Comparison of ENCODE assay signal across 8 mouse cellular contexts in genomic region chr12:105104036-105104435, GRCm38 (mm10). TPM values are rescaled to one million over a fixed set of nuclear protein-coding genes. Genes with fewer than 3 reads are reported as not detected.
DNase-seq lines count a peak whose midpoint lies in the region; ATAC-seq and TF ChIP-seq lines count a peak whose summit lies in the region.

No protein-coding gene starts in this region.

- H3K4me2 ChIP-seq in hindbrain, embryonic 14.5 days (replicated peaks): no peak overlapping the region
- H3K4me2 ChIP-seq in hindbrain, embryonic 13.5 days: no peak overlapping the region
- no peak overlapping the region for H3K4me2 ChIP-seq in forebrain, embryonic 11.5 days (ENCODE audit: low read depth, low read length, severe bottlenecking)
- no peak overlapping the region for H3K4me2 ChIP-seq in limb, embryonic 14.5 days (replicated peaks; ENCODE audit: low read depth, low read length, severe bottlenecking)

- no peaks in the 10 kb centered on the region for H3K36me3 ChIP-seq in hindbrain, embryonic 14.5 days (replicated peaks; ENCODE audit: control insufficient read depth, insufficient read depth)
- no peaks in the 10 kb centered on the region for H3K36me3 ChIP-seq in hindbrain, embryonic 13.5 days
- no peaks in the 10 kb centered on the region for H3K36me3 ChIP-seq in forebrain, embryonic 11.5 days (ENCODE audit: control insufficient read depth, insufficient read depth, low read length)
- no peaks in the 10 kb centered on the region for H3K36me3 ChIP-seq in limb, embryonic 14.5 days (ENCODE audit: control insufficient read depth, insufficient read depth, low read length)

- no peak overlapping the region for H3K4me3 ChIP-seq in hindbrain, embryonic 14.5 days (replicated peaks; ENCODE audit: low read length)
- no peak overlapping the region for H3K4me3 ChIP-seq in hindbrain, embryonic 13.5 days
- H3K4me3 ChIP-seq in forebrain, embryonic 11.5 days (ENCODE audit: low read depth, low read length): no peak overlapping the region
- H3K4me3 ChIP-seq in limb, embryonic 14.5 days (replicated peaks; ENCODE audit: low read length): no peak overlapping the region

- no peak for TF ChIP-seq POLR2A in limb, embryonic 14.5 days (IDR thresholded peaks at IDR 0.05; ENCODE audit: borderline replicate concordance, extremely low read depth, insufficient read depth, insufficient read length)

- peaks cover 30% of the 10 kb centered on the region for H3K4me1 ChIP-seq in hindbrain, embryonic 14.5 days (replicated peaks; ENCODE audit: control insufficient read depth, insufficient read depth, low read length)
- H3K4me1 ChIP-seq in hindbrain, embryonic 13.5 days (replicated peaks): peaks cover 35% of the 10 kb centered on the region
- no peaks in the 10 kb centered on the region for H3K4me1 ChIP-seq in forebrain, embryonic 11.5 days (replicated peaks; ENCODE audit: control insufficient read depth, insufficient read depth, low read length)
- peaks cover under 1% of the 10 kb centered on the region; the same call in 1 of the 2 replicates for H3K4me1 ChIP-seq in limb, embryonic 14.5 days (ENCODE audit: control insufficient read depth, insufficient read depth, low read length)

- H3K9me3 ChIP-seq in hindbrain, embryonic 14.5 days (ENCODE audit: control insufficient read depth, low read length): no peaks in the 10 kb centered on the region
- no peaks in the 10 kb centered on the region for H3K9me3 ChIP-seq in hindbrain, embryonic 13.5 days
- no peaks in the 10 kb centered on the region for H3K9me3 ChIP-seq in forebrain, embryonic 11.5 days (ENCODE audit: control insufficient read depth, low read length)
- H3K9me3 ChIP-seq in limb, embryonic 14.5 days (ENCODE audit: control insufficient read depth, low read length): no peaks in the 10 kb centered on the region

- no peak overlapping the region for H3K27ac ChIP-seq in hindbrain, embryonic 14.5 days
- no peak overlapping the region for H3K27ac ChIP-seq in hindbrain, embryonic 13.5 days
- no peak overlapping the region for H3K27ac ChIP-seq in forebrain, embryonic 11.5 days (ENCODE audit: low read depth, low read length)
- no peak overlapping the region for H3K27ac ChIP-seq in limb, embryonic 14.5 days (replicated peaks; ENCODE audit: low read depth, low read length)

- 5% methylated on average over 4 of the region's 4 CpGs for WGBS in hindbrain, embryonic 14.5 days
- 6% methylated on average over 4 of the region's 4 CpGs for WGBS in hindbrain, embryonic 13.5 days
- WGBS in forebrain, embryonic 11.5 days: 9% methylated on average over 4 of the region's 4 CpGs
- WGBS in limb, embryonic 14.5 days: 4% methylated on average over 4 of the region's 4 CpGs

- H3K27me3 ChIP-seq in hindbrain, embryonic 14.5 days (ENCODE audit: control insufficient read depth, insufficient read depth, low read length): no peaks in the 10 kb centered on the region
- peaks cover 4% of the 10 kb centered on the region; the same call in 1 of the 2 replicates for H3K27me3 ChIP-seq in hindbrain, embryonic 13.5 days
- H3K27me3 ChIP-seq in forebrain, embryonic 11.5 days (ENCODE audit: control insufficient read depth, insufficient read depth, low read length): no peaks in the 10 kb centered on the region
- H3K27me3 ChIP-seq in limb, embryonic 14.5 days (ENCODE audit: control insufficient read depth, insufficient read depth, low read length): no peaks in the 10 kb centered on the region

- no peak overlapping the region for H3K9ac ChIP-seq in hindbrain, embryonic 14.5 days
- H3K9ac ChIP-seq in hindbrain, embryonic 13.5 days: no peak overlapping the region
- no peak overlapping the region for H3K9ac ChIP-seq in forebrain, embryonic 11.5 days (ENCODE audit: low read length)
- no peak overlapping the region for H3K9ac ChIP-seq in limb, embryonic 14.5 days (ENCODE audit: low read depth, low read length, severe bottlenecking)

- peak; percentile 88 for DNase-seq in hindbrain, embryonic 14.5 days (ENCODE audit: low spot score)
- DNase-seq in brain, adult 2 months (ENCODE audit: low read depth, low spot score): peak; percentile 86
- DNase-seq in forebrain, embryonic 11.5 days (ENCODE audit: low spot score): peak; percentile 93
- DNase-seq in induced T-regulatory cell, adult 2 months (ENCODE audit: low read depth): peak; percentile 81
- DNase-seq in limb, embryonic 14.5 days (ENCODE audit: low spot score): peak; percentile 91
- peak; percentile 84 for DNase-seq in neural tube, embryonic 10.5 days (ENCODE audit: extremely low spot score, low spot score)
- DNase-seq in testis, postnatal 14 days (ENCODE audit: low spot score): peak; percentile 49

- no peak for ATAC-seq in hindbrain, embryonic 14.5 days (ENCODE audit: low FRiP score)
- no peak for ATAC-seq in hindbrain, embryonic 13.5 days (ENCODE audit: low FRiP score)
- no peak for ATAC-seq in forebrain, embryonic 11.5 days (replicated peaks; ENCODE audit: low FRiP score)
- ATAC-seq in limb, embryonic 14.5 days (ENCODE audit: low FRiP score, low read depth): peak; percentile 70

RNA-seq across cellular contexts. Expression of gene Tcl1b2, which starts 41.8 kb away (rescaled TPM):
- not detected in 2 replicates for polyA plus RNA-seq in hindbrain, embryonic 14.5 days (2014; fragmentation: Nextera tagmentation; extraction: Ambion mirVana)
- polyA plus RNA-seq in hindbrain, embryonic 13.5 days (2015; fragmentation: Nextera tagmentation; extraction: Ambion mirVana): not detected in 2 replicates
- not detected in 2 replicates for polyA plus RNA-seq in forebrain, embryonic 11.5 days (2014; fragmentation: Nextera tagmentation; extraction: Ambion mirVana)
- 0.05 and 0.17 TPM in 2 replicates for polyA plus RNA-seq in limb, embryonic 14.5 days (2012; rRNA removed)
- polyA plus RNA-seq in limb, embryonic 14.5 days (2014; fragmentation: Nextera tagmentation; extraction: Ambion mirVana): not detected in 2 replicates

RNA-seq across cellular contexts. Expression of gene Tcl1b1, which starts 55.5 kb away (rescaled TPM):
- polyA plus RNA-seq in hindbrain, embryonic 14.5 days (2014; fragmentation: Nextera tagmentation; extraction: Ambion mirVana): not detected in 2 replicates
- not detected in 2 replicates for polyA plus RNA-seq in hindbrain, embryonic 13.5 days (2015; fragmentation: Nextera tagmentation; extraction: Ambion mirVana)
- polyA plus RNA-seq in forebrain, embryonic 11.5 days (2014; fragmentation: Nextera tagmentation; extraction: Ambion mirVana): not detected in 2 replicates
- not detected in 2 replicates for polyA plus RNA-seq in limb, embryonic 14.5 days (2012; rRNA removed)
- polyA plus RNA-seq in limb, embryonic 14.5 days (2014; fragmentation: Nextera tagmentation; extraction: Ambion mirVana): not detected in 2 replicates
